Mouse (Mus musculus): ENCODE data around the gene Trp53tg5. TPM values are rescaled to one million over a fixed set of nuclear protein-coding genes. Genes with fewer than 3 reads are reported as not detected.

Trp53tg5 gene
- total and polyA plus RNA-seq, 3 experiments = not detected

GRCm38 (mm10) chr2:164426952-164427351 lies 46.6 kb downstream of the Trp53tg5 start:
- peaks cover 5% of the 10 kb centered on the region for H3K9me3 ChIP-seq (replicated peaks; ENCODE audit: low read length)
- no peak overlapping the region for H3K4me2 ChIP-seq (ENCODE audit: insufficient read depth, low read depth, poor library complexity, severe bottlenecking)
- H3K36me3 ChIP-seq (replicated peaks in 1 of 2; ENCODE audit: control insufficient read depth in 1 of 2, insufficient read depth in 1 of 2, low read length in 1 of 2) = peaks cover 55 to 78% of the 10 kb centered on the region in 2 experiments
- H3K9ac ChIP-seq (ENCODE audit: insufficient read depth, low read depth) = no peak overlapping the region
- in situ Hi-C loops (cut with MboI; ENCODE audit: low pct_ligation_motif_present, low pct_unique_long_range_greater_than_20kb, low sequenced_read_pairs) = no loop called here
- no peak overlapping the region for H3K4me3 ChIP-seq (replicated peaks in 1 of 3; ENCODE audit: low read depth in 2 of 3, low read length in 2 of 3, poor library complexity in 1 of 3)
- dilution Hi-C loops (cut with MboI; ENCODE audit: extremely low pct_ligation_motif_present, extremely low pct_unique_long_range_greater_than_20kb, low sequenced_read_pairs) = no loop called here
- H3K27ac ChIP-seq (ENCODE audit: insufficient read depth, low read depth) = no peak overlapping the region
- no peak for DNase-seq (ENCODE audit: extremely low read depth)
- no peak for TF ChIP-seq JUND (conservative IDR thresholded peaks at IDR 0.05; ENCODE audit: low read depth, low read length)
- TF ChIP-seq POLR2A (IDR thresholded peaks at IDR 0.05; ENCODE audit: low read depth, low read length) = no peak
- TF ChIP-seq SIN3A (IDR thresholded peaks at IDR 0.05; ENCODE audit: low read length) = no peak
- no peak for TF ChIP-seq NELFE (IDR thresholded peaks at IDR 0.05; ENCODE audit: low read depth, low read length)
- TF ChIP-seq IRF4 (IDR thresholded peaks at IDR 0.05; ENCODE audit: low read depth, low read length) = no peak
- TF ChIP-seq MEF2A (IDR thresholded peaks at IDR 0.05; ENCODE audit: borderline replicate concordance, low read depth, low read length) = no peak
- no peak for TF ChIP-seq MAFK (IDR thresholded peaks at IDR 0.05; ENCODE audit: insufficient replicate concordance, low read length)
- TF ChIP-seq PAX5 (IDR thresholded peaks at IDR 0.05; ENCODE audit: low read length) = no peak
- no peak for TF ChIP-seq MXI1 (IDR thresholded peaks at IDR 0.05; ENCODE audit: low read depth, low read length)
- TF ChIP-seq RCOR1 (conservative IDR thresholded peaks at IDR 0.05; ENCODE audit: low read depth, low read length) = no peak
- no peak for TF ChIP-seq TBP (conservative IDR thresholded peaks at IDR 0.05; ENCODE audit: low read depth, low read length)
- no peak for TF ChIP-seq UBTF (IDR thresholded peaks at IDR 0.05; ENCODE audit: low read depth, low read length)
- TF ChIP-seq ETS1 (conservative IDR thresholded peaks at IDR 0.05; ENCODE audit: low read depth, low read length) = no peak
- no peaks in the 10 kb centered on the region for H3K27me3 ChIP-seq (replicated peaks)
- H3K79me2 ChIP-seq (replicated peaks; ENCODE audit: control insufficient read depth, extremely low read depth, insufficient read depth, poor library complexity, severe bottlenecking) = peaks cover 2% of the 10 kb centered on the region
- H3K4me1 ChIP-seq (ENCODE audit: control insufficient read depth in 1 of 2, insufficient read depth in 2 of 2) = peaks cover 13 to 38% of the 10 kb centered on the region in 2 experiments

GRCm38 (mm10) chr2:164426121-164426520 lies 47.4 kb downstream of the Trp53tg5 start:
- Histone ChIP-seq H3K79me2 (replicated peaks; ENCODE audit: control insufficient read depth, extremely low read depth, insufficient read depth, poor library complexity, severe bottlenecking) (no peaks in the 10 kb centered on the region), H3K4me3 (replicated peaks in 1 of 3; ENCODE audit: low read depth in 2 of 3, low read length in 2 of 3, poor library complexity in 1 of 3) (no peak overlapping the region), H3K4me2 (ENCODE audit: insufficient read depth, low read depth, poor library complexity, severe bottlenecking) (no peak overlapping the region), H3K9me3 (replicated peaks; ENCODE audit: low read length) (peaks cover 5% of the 10 kb centered on the region), H3K27ac (ENCODE audit: insufficient read depth, low read depth) (no peak overlapping the region), H3K4me1 (ENCODE audit: control insufficient read depth in 1 of 2, insufficient read depth in 2 of 2) (peaks cover 14 to 43% of the 10 kb centered on the region in 2 experiments), H3K36me3 (replicated peaks in 1 of 2; ENCODE audit: control insufficient read depth in 1 of 2, insufficient read depth in 1 of 2, low read length in 1 of 2) (peaks cover 55 to 72% of the 10 kb centered on the region in 2 experiments), H3K27me3 (replicated peaks) (no peaks in the 10 kb centered on the region), H3K9ac (ENCODE audit: insufficient read depth, low read depth) (no peak overlapping the region)
- dilution Hi-C loops (cut with MboI; ENCODE audit: extremely low pct_ligation_motif_present, extremely low pct_unique_long_range_greater_than_20kb, low sequenced_read_pairs) = no loop called here
- in situ Hi-C loops (cut with MboI; ENCODE audit: low pct_ligation_motif_present, low pct_unique_long_range_greater_than_20kb, low sequenced_read_pairs) = no loop called here
- no peak for DNase-seq (ENCODE audit: extremely low read depth)
- TF ChIP-seq MEF2A (IDR thresholded peaks at IDR 0.05; ENCODE audit: borderline replicate concordance, low read depth, low read length) (no peak), USF2 (conservative IDR thresholded peaks at IDR 0.05; ENCODE audit: low read depth, low read length) (no peak), POLR2AphosphoS2 (IDR thresholded peaks at IDR 0.05; ENCODE audit: low read depth, low read length) (no peak), E2F4 (IDR thresholded peaks at IDR 0.05; ENCODE audit: insufficient replicate concordance, low read depth, low read length) (no peak), MAFK (IDR thresholded peaks at IDR 0.05; ENCODE audit: insufficient replicate concordance, low read length) (no peak), RAD21 (IDR thresholded peaks at IDR 0.05; ENCODE audit: low read depth, low read length) (no peak), IRF4 (IDR thresholded peaks at IDR 0.05; ENCODE audit: low read depth, low read length) (no peak), SIN3A (IDR thresholded peaks at IDR 0.05; ENCODE audit: low read length) (no peak), ZC3H11A (IDR thresholded peaks at IDR 0.05; ENCODE audit: low read depth, low read length) (no peak), JUND (conservative IDR thresholded peaks at IDR 0.05; ENCODE audit: low read depth, low read length) (no peak)

Data from CH12.LX (cell line).